Mouse (Mus musculus) forebrain, embryonic 11.5 days (tissue): ENCODE data around the gene Zic4. TPM values are rescaled to one million over a fixed set of nuclear protein-coding genes. Genes with fewer than 3 reads are reported as not detected.
A peak's percentile ranks its signal among the peaks of the same experiment; 100 is the strongest.

Experiments used
- ATAC-seq: fragments of 200-750 bp; cut with Nextera tagmentation; replicated peaks from 2 replicates; pipeline ENCODE4 v1.8.0; 2017; ENCODE audit warnings: moderate TSS enrichment; ENCODE audit not compliant: low FRiP score
- DNase-seq: peaks from one replicate; pipeline ENCODE4 v3.0.0-alpha.2; 2017; ENCODE audit warnings: low spot score
- H3K27ac ChIP-seq: fragments of 300-500 bp; sonication (generic); 2 replicates; pipeline ENCODE4 v1.5.1; 2014; ENCODE audit warnings: low read depth, low read length
- H3K27me3 ChIP-seq: fragments of 300-500 bp; sonication (generic); 2 replicates; pipeline ENCODE4 v1.6.1; 2014; ENCODE audit warnings: mild to moderate bottlenecking, low read length, mixed read lengths; ENCODE audit not compliant: control insufficient read depth, insufficient read depth
- H3K36me3 ChIP-seq: fragments of 300-500 bp; sonication (generic); 2 replicates; pipeline ENCODE4 v1.6.1; 2014; ENCODE audit warnings: mild to moderate bottlenecking, low read length, moderate library complexity, mixed read lengths; ENCODE audit not compliant: control insufficient read depth, insufficient read depth
- H3K4me1 ChIP-seq: fragments of 300-500 bp; sonication (generic); replicated peaks from 2 replicates; pipeline ENCODE4 v1.6.1; 2014; ENCODE audit warnings: low read length, mixed read lengths; ENCODE audit not compliant: control insufficient read depth, insufficient read depth
- H3K4me2 ChIP-seq: fragments of 300-500 bp; sonication (generic); 2 replicates; pipeline ENCODE4 v1.6.1; 2014; ENCODE audit warnings: low read depth, mild to moderate bottlenecking, low read length, moderate library complexity, mixed read lengths; ENCODE audit not compliant: severe bottlenecking
- H3K4me3 ChIP-seq: fragments of 300-500 bp; sonication (generic); 2 replicates; pipeline ENCODE4 v1.5.1; 2014; ENCODE audit warnings: low read depth, low read length
- H3K9ac ChIP-seq: fragments of 300-500 bp; sonication (generic); 2 replicates; pipeline ENCODE4 v1.6.1; 2014; ENCODE audit warnings: low read length
- H3K9me3 ChIP-seq: fragments of 300-500 bp; sonication (generic); 2 replicates; pipeline ENCODE4 v1.6.1; 2016; ENCODE audit warnings: low read length, mixed read lengths; ENCODE audit not compliant: control insufficient read depth
- WGBS: fragments of 180-500 bp; shearing (Covaris S2); extraction: QIAGEN DNeasy Blood & Tissue Kit; methylation state at CpG from one replicate; pipeline ENCODE4 v1.1.7; 2014; 5-methylcytosine and 5-hydroxymethylcytosine counted together
- polyA plus RNA-seq: library from polyadenylated mRNA; unstranded; fragments of >200 nt; fragmentation: Nextera tagmentation; extraction: Ambion mirVana; gene quantifications from 2 replicates; pipeline ENCODE4 v1.2.1, GENCODE M21; 2014

Gene Zic4
- polyA plus RNA-seq, 1 experiment from 2014 or later = 59.5 TPM

- Histone ChIP-seq H3K27me3 (peaks cover 67% of the 10 kb centered on the region), H3K27ac (peak overlapping the region; percentile 84), H3K4me1 (peaks cover 10% of the 10 kb centered on the region), H3K36me3 (no peaks in the 10 kb centered on the region), H3K4me2 (peak overlapping the region; percentile 40; the same call in 1 of the 2 replicates), H3K4me3 (no peak overlapping the region), H3K9me3 (no peaks in the 10 kb centered on the region), H3K9ac (peak overlapping the region; percentile 90)
- DNase-seq = peak; percentile 49
- no peak for ATAC-seq
- 3% methylated on average over 8 of the region's 8 CpGs for WGBS
Measured at GRCm38 (mm10) chr9:91385561-91386430, 23.6 kb downstream of the Zic4 start.

GRCm38 (mm10) chr9:91386502-91386890 is 24.3 kb downstream of the Zic4 start:
- under 1% methylated on average over 17 of the region's 17 CpGs for WGBS
- Histone ChIP-seq H3K4me2 (peak overlapping the region; percentile 40; the same call in 1 of the 2 replicates), H3K9ac (peak overlapping the region; percentile 90), H3K27me3 (peaks cover 74% of the 10 kb centered on the region), H3K9me3 (no peaks in the 10 kb centered on the region), H3K27ac (peak overlapping the region; percentile 84), H3K4me3 (no peak overlapping the region), H3K4me1 (peaks cover 10% of the 10 kb centered on the region), H3K36me3 (no peaks in the 10 kb centered on the region)
- ATAC-seq (peak; percentile 25), DNase-seq (peak; percentile 78)

GRCm38 (mm10) chr9:91386891-91387739 is 24.9 kb downstream of the Zic4 start:
- Histone ChIP-seq H3K4me3 (peak overlapping the region; percentile 3; the same call in 1 of the 2 replicates), H3K9ac (peak overlapping the region; percentile 45; the same call in 1 of the 2 replicates), H3K4me1 (peaks cover 10% of the 10 kb centered on the region), H3K4me2 (peak overlapping the region; percentile 40), H3K27ac (peak overlapping the region; percentile 84), H3K36me3 (no peaks in the 10 kb centered on the region), H3K9me3 (no peaks in the 10 kb centered on the region), H3K27me3 (peaks cover 76% of the 10 kb centered on the region)
- ATAC-seq (peak; percentile 22), DNase-seq (peak; percentile 78)
- under 1% methylated on average over 31 of the region's 31 CpGs for WGBS

GRCm38 (mm10) chr9:91387740-91388080 is 25.5 kb downstream of the Zic4 start:
- peak overlapping the region; percentile 40 for H3K4me2 ChIP-seq
- peaks cover 8% of the 10 kb centered on the region for H3K4me1 ChIP-seq
- no peaks in the 10 kb centered on the region for H3K36me3 ChIP-seq
- no peak overlapping the region; the same call in 1 of the 2 replicates for H3K4me3 ChIP-seq
- DNase-seq (no peak), ATAC-seq (no peak)
- peak overlapping the region; percentile 45; the same call in 1 of the 2 replicates for H3K9ac ChIP-seq
- WGBS = under 1% methylated on average over 5 of the region's 5 CpGs
- H3K27me3 ChIP-seq = peaks cover 80% of the 10 kb centered on the region
- H3K27ac ChIP-seq = peak overlapping the region; percentile 84
- H3K9me3 ChIP-seq = no peaks in the 10 kb centered on the region

GRCm38 (mm10) chr9:91388173-91388572 is 26.0 kb downstream of the Zic4 start:
- ATAC-seq (no peak), DNase-seq (no peak)
- Histone ChIP-seq H3K36me3 (no peaks in the 10 kb centered on the region), H3K27ac (0 out of 2 replicates have a peak overlapping the region, but pooled peaks have one; percentile 32), H3K4me2 (0 out of 2 replicates have a peak overlapping the region, but pooled peaks have one; percentile 9), H3K27me3 (peaks cover 80% of the 10 kb centered on the region), H3K9ac (no peak overlapping the region), H3K4me1 (peaks cover 8% of the 10 kb centered on the region), H3K4me3 (no peak overlapping the region), H3K9me3 (no peaks in the 10 kb centered on the region)
- 2% methylated on average over 4 of the region's 4 CpGs for WGBS

- Histone ChIP-seq H3K4me3 (no peak overlapping the region), H3K36me3 (no peaks in the 10 kb centered on the region), H3K4me2 (no peak overlapping the region), H3K4me1 (peaks cover 6% of the 10 kb centered on the region; the same call in 1 of the 2 replicates), H3K9ac (no peak overlapping the region), H3K27me3 (peaks cover 82% of the 10 kb centered on the region), H3K27ac (peak overlapping the region; percentile 60), H3K9me3 (no peaks in the 10 kb centered on the region)
- 2% methylated on average over 8 of the region's 8 CpGs for WGBS
- DNase-seq (peak; percentile 59), ATAC-seq (peak; percentile 72)
Measured at GRCm38 (mm10) chr9:91393376-91394068, 31.3 kb downstream of the Zic4 start.

GRCm38 (mm10) chr9:91394211-91394646 is 32.0 kb downstream of the Zic4 start:
- Histone ChIP-seq H3K4me2 (no peak overlapping the region), H3K27ac (peak overlapping the region; percentile 60)

More at GRCm38 (mm10) chr9:91394211-91394646, 32.0 kb downstream of the Zic4 start:
- Histone ChIP-seq H3K9ac (no peak overlapping the region), H3K27me3 (peaks cover 80% of the 10 kb centered on the region), H3K4me3 (no peak overlapping the region), H3K36me3 (no peaks in the 10 kb centered on the region), H3K4me1 (peaks cover 6% of the 10 kb centered on the region; the same call in 1 of the 2 replicates), H3K9me3 (no peaks in the 10 kb centered on the region)
- WGBS = 2% methylated on average over 14 of the region's 14 CpGs
- ATAC-seq (peak; percentile 46), DNase-seq (peak; percentile 65)
